Mouse (Mus musculus) neural tube, embryonic 15.5 days (tissue): Measurements from ENCODE around the gene Rpl38. TPM values are rescaled to one million over a fixed set of nuclear protein-coding genes. Genes with fewer than 3 reads are reported as not detected.
"Not testable (repeated sequence)": the region's sequence is repeated elsewhere in the genome, so short reads cannot be mapped to it uniquely, and the experiment has no call there.

ENCODE experiments used
- ATAC-seq: fragments of 200-750 bp; cut with Nextera tagmentation; 2 replicates; pipeline ENCODE4 v1.8.0; 2017; ENCODE audit warnings: mild to moderate bottlenecking, moderate TSS enrichment, moderate library complexity; ENCODE audit not compliant: low FRiP score
- H3K27ac ChIP-seq: fragments of 300-500 bp; sonication (generic); replicated peaks from 2 replicates; pipeline ENCODE4 v1.5.1; 2015; ENCODE audit warnings: mild to moderate bottlenecking, inconsistent platforms
- H3K27me3 ChIP-seq: fragments of 300-500 bp; sonication (generic); replicated peaks from 2 replicates; pipeline ENCODE4 v1.6.1; 2015; ENCODE audit warnings: inconsistent platforms
- H3K36me3 ChIP-seq: fragments of 300-500 bp; sonication (generic); 2 replicates; pipeline ENCODE4 v1.6.1; 2015; ENCODE audit warnings: inconsistent platforms
- H3K4me1 ChIP-seq: fragments of 300-500 bp; sonication (generic); 2 replicates; pipeline ENCODE4 v1.6.1; 2015; ENCODE audit warnings: inconsistent platforms
- H3K4me2 ChIP-seq: fragments of 300-500 bp; sonication (generic); 2 replicates; pipeline ENCODE4 v1.6.1; 2015; ENCODE audit warnings: inconsistent platforms, mild to moderate bottlenecking, moderate library complexity
- H3K4me3 ChIP-seq: fragments of 300-500 bp; sonication (generic); replicated peaks from 2 replicates; pipeline ENCODE4 v1.5.1; 2015; ENCODE audit warnings: mild to moderate bottlenecking, inconsistent platforms
- H3K9ac ChIP-seq: fragments of 300-500 bp; sonication (generic); replicated peaks from 2 replicates; pipeline ENCODE4 v1.6.1; 2015; ENCODE audit warnings: mild to moderate bottlenecking, inconsistent platforms
- H3K9me3 ChIP-seq: fragments of 300-500 bp; sonication (generic); replicated peaks from 2 replicates; pipeline ENCODE4 v1.6.1; 2016; ENCODE audit warnings: inconsistent platforms
- WGBS: fragments of 180-500 bp; shearing (Covaris S2); methylation state at CpG from one replicate; pipeline ENCODE4 v1.1.7; 2015; ENCODE audit warnings: mixed read lengths; 5-methylcytosine and 5-hydroxymethylcytosine counted together
- polyA plus RNA-seq: library from polyadenylated mRNA; unstranded; fragments of >200 nt; fragmentation: Nextera tagmentation; extraction: Ambion mirVana; gene quantifications from 2 replicates; pipeline ENCODE4 v1.2.1, GENCODE M21; 2015

Gene Rpl38
- polyA plus RNA-seq, 1 experiment from 2014 or later: 844 TPM

- peaks cover 9% of the 10 kb centered on the region for H3K4me1 ChIP-seq
- ATAC-seq: no peak
- no peak overlapping the region for H3K4me3 ChIP-seq
- H3K9ac ChIP-seq: no peak overlapping the region
- no peaks in the 10 kb centered on the region for H3K9me3 ChIP-seq
- H3K27me3 ChIP-seq: 0 out of 2 replicates have a peak, but pooled peaks cover 3% of the 10 kb centered on the region
- 93% methylated on average over 14 of the region's 14 CpGs for WGBS
- no peak overlapping the region for H3K4me2 ChIP-seq
- H3K36me3 ChIP-seq: no peaks in the 10 kb centered on the region
- H3K27ac ChIP-seq: no peak overlapping the region
These were observed 6.2 kb upstream of the Rpl38 start for GRCm38 (mm10) chr11:114662161-114662560.

- H3K4me2 ChIP-seq: no peak overlapping the region
- no peak overlapping the region for H3K4me3 ChIP-seq
- no peaks in the 10 kb centered on the region for H3K36me3 ChIP-seq
- no peaks in the 10 kb centered on the region for H3K9me3 ChIP-seq
- 33% methylated on average over 6 of the region's 6 CpGs for WGBS
- no peak overlapping the region for H3K9ac ChIP-seq
- H3K27ac ChIP-seq: no peak overlapping the region
- H3K27me3 ChIP-seq: 0 out of 2 replicates have a peak, but pooled peaks cover 3% of the 10 kb centered on the region
- ATAC-seq: no peak
- H3K4me1 ChIP-seq: peaks cover 4% of the 10 kb centered on the region; the same call in 1 of the 2 replicates
These were observed 5.5 kb upstream of the Rpl38 start for GRCm38 (mm10) chr11:114662746-114663362.

- Histone ChIP-seq H3K4me2 (no peak overlapping the region), H3K4me3 (no peak overlapping the region), H3K4me1 (peaks cover 6% of the 10 kb centered on the region), H3K9me3 (no peaks in the 10 kb centered on the region), H3K27me3 (0 out of 2 replicates have a peak, but pooled peaks cover 3% of the 10 kb centered on the region), H3K27ac (no peak overlapping the region), H3K9ac (no peak overlapping the region), H3K36me3 (no peaks in the 10 kb centered on the region)
- no peak for ATAC-seq
- 77% methylated on average over 7 of the region's 7 CpGs for WGBS
These were observed 4.2 kb upstream of the Rpl38 start for GRCm38 (mm10) chr11:114664164-114664563.

GRCm38 (mm10) chr11:114665463-114665862, 2.9 kb upstream of the Rpl38 start:
- Histone ChIP-seq H3K4me2 (no peak overlapping the region), H3K4me3 (no peak overlapping the region), H3K4me1 (peaks cover 19% of the 10 kb centered on the region), H3K9me3 (no peaks in the 10 kb centered on the region), H3K27ac (no peak overlapping the region), H3K36me3 (no peaks in the 10 kb centered on the region), H3K9ac (no peak overlapping the region), H3K27me3 (0 out of 2 replicates have a peak, but pooled peaks cover 3% of the 10 kb centered on the region)
- no peak for ATAC-seq
- WGBS: 88% methylated on average over 2 of the region's 2 CpGs

GRCm38 (mm10) chr11:114666786-114667185, 1.5 kb upstream of the Rpl38 start:
- no peak overlapping the region for H3K4me2 ChIP-seq
- no peak overlapping the region for H3K27ac ChIP-seq
- WGBS: 11% methylated on average over 13 of the region's 13 CpGs
- peaks cover 9% of the 10 kb centered on the region for H3K36me3 ChIP-seq
- H3K9ac ChIP-seq: no peak overlapping the region
- 0 out of 2 replicates have a peak, but pooled peaks cover 3% of the 10 kb centered on the region for H3K27me3 ChIP-seq
- H3K4me3 ChIP-seq: no peak overlapping the region
- ATAC-seq: no peak
- H3K9me3 ChIP-seq: no peaks in the 10 kb centered on the region
- peaks cover 28% of the 10 kb centered on the region for H3K4me1 ChIP-seq

GRCm38 (mm10) chr11:114667236-114667931, 940 bp upstream of the Rpl38 start:
- no peak for ATAC-seq
- Histone ChIP-seq H3K4me1 (peaks cover 33% of the 10 kb centered on the region), H3K9ac (no peak overlapping the region), H3K4me2 (no peak overlapping the region), H3K36me3 (peaks cover 15% of the 10 kb centered on the region), H3K9me3 (no peaks in the 10 kb centered on the region), H3K27me3 (0 out of 2 replicates have a peak, but pooled peaks cover 3% of the 10 kb centered on the region), H3K4me3 (no peak overlapping the region), H3K27ac (no peak overlapping the region)
- WGBS: 52% methylated on average over 17 of the region's 18 CpGs

- H3K9me3 ChIP-seq, H3K27me3 ChIP-seq, ATAC-seq, H3K9ac ChIP-seq, H3K27ac ChIP-seq, H3K4me2 ChIP-seq, H3K4me3 ChIP-seq: not testable (repeated sequence)
- peaks cover 20% of the 10 kb centered on the region for H3K36me3 ChIP-seq
- 27% methylated on average over 11 of the region's 11 CpGs for WGBS
- peaks cover 34% of the 10 kb centered on the region for H3K4me1 ChIP-seq
These were observed 415 bp upstream of the Rpl38 start for GRCm38 (mm10) chr11:114667932-114668285.

GRCm38 (mm10) chr11:114668741-114669623, 658 bp downstream of the Rpl38 start:
- Histone ChIP-seq H3K4me2 (peak overlapping the region; percentile 88), H3K36me3 (peaks cover 26% of the 10 kb centered on the region), H3K9me3 (no peaks in the 10 kb centered on the region), H3K9ac (peak overlapping the region; percentile 86), H3K27me3 (0 out of 2 replicates have a peak, but pooled peaks cover 3% of the 10 kb centered on the region), H3K4me1 (peaks cover 40% of the 10 kb centered on the region), H3K27ac (peak overlapping the region; percentile 91), H3K4me3 (peak overlapping the region; percentile 95)
- ATAC-seq: peak; percentile 77
- under 1% methylated on average over 57 of the region's 60 CpGs for WGBS

GRCm38 (mm10) chr11:114669651-114670168, 1.4 kb downstream of the Rpl38 start:
- H3K9ac ChIP-seq: peak overlapping the region; percentile 86
- H3K27me3 ChIP-seq: 0 out of 2 replicates have a peak, but pooled peaks cover 3% of the 10 kb centered on the region
- no peak for ATAC-seq
- H3K4me3 ChIP-seq: peak overlapping the region; percentile 95
- 23% methylated on average over 12 of the region's 12 CpGs for WGBS
- peak overlapping the region; percentile 88 for H3K4me2 ChIP-seq
- H3K9me3 ChIP-seq: no peaks in the 10 kb centered on the region
- H3K4me1 ChIP-seq: peaks cover 40% of the 10 kb centered on the region
- H3K36me3 ChIP-seq: peaks cover 26% of the 10 kb centered on the region
- H3K27ac ChIP-seq: peak overlapping the region; percentile 91

GRCm38 (mm10) chr11:114671147-114671546, 2.8 kb downstream of the Rpl38 start:
- WGBS: 92% methylated on average over 5 of the region's 5 CpGs
- Histone ChIP-seq H3K4me3 (no peak overlapping the region), H3K4me2 (peak overlapping the region; percentile 88), H3K9me3 (no peaks in the 10 kb centered on the region), H3K9ac (no peak overlapping the region), H3K27me3 (0 out of 2 replicates have a peak, but pooled peaks cover 8% of the 10 kb centered on the region), H3K4me1 (peaks cover 52% of the 10 kb centered on the region), H3K27ac (no peak overlapping the region), H3K36me3 (peaks cover 26% of the 10 kb centered on the region)
- no peak for ATAC-seq
